Mouse (Mus musculus) cerebellum, postnatal 14 days (tissue): ENCODE measurements at regions not wholly inside any gene's neighbourhood (a gene's known extent, or its start where the extent isn't known, plus 50 kb on each side); places are given as distances from the start of the nearest gene placed in this dataset.

Experiments
- DNase-seq, 2 experiments: peaks; one replicate each; pipeline ENCODE4 v3.0.0; 2021; ENCODE audit warnings: mixed read lengths in 2 of 2

DNA sequence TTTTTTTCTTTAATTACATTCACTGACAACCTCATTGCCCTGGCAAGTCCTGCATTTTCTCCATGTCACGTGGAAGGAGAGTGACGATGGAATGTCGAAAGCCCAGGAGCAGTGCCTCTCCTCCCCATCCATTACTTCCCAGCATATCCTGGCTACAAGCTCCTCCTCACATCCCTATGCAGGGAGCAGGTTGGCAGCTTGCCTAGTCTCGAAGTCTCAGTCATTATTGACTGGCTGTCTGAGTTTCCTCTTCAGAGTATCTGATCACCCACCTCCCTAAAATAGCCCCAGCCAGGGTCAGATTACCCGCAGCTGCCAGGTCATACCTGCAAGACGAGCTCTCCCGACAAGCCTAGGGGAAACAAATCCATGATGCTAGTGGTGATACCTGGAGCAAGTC lies 83.7 kb upstream of the Galnt15 start:
- peak in 1 of 2 experiments; percentile 38 for DNase-seq

DNA sequence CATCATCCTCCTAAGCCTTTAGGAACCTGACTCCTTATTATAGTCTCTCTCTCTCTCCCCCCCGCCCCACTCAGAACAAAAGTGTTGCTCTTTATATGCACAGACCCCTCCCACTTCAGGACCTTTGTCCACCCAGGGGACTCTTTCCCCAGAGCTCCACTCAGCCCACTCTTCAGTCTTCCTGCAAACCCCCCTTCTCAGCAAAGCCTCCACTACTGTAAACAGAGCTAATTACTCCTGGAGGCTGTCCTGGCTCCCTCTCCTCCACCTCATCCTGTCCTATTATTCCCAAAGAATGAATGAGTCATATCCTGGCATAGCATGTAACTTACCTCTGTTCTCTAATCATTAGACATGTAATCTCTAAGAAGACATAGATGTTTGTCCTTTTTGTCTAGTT lies 82.8 kb upstream of the Galnt15 start:
- no peak for DNase-seq

DNA sequence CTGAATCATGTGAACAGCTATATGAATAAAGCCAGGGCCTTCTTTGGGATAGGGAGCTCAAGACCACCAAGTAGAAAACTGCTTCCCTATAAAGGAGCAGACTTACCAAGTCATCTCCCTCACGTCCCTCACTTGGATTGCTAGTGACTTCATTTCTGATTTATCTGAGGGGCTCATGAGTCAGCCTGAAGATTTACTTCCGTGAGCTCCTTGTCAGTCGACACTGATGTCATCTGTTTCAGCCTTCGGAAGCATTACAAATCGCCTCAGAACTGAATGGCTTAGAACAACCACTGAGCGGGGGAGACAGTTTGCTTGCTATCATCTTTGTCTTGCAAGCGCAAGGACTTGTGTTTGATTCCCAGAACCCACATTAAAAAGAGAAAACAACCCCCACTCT lies 81.5 kb upstream of the Galnt15 start:
- DNase-seq, result no peak

DNA sequence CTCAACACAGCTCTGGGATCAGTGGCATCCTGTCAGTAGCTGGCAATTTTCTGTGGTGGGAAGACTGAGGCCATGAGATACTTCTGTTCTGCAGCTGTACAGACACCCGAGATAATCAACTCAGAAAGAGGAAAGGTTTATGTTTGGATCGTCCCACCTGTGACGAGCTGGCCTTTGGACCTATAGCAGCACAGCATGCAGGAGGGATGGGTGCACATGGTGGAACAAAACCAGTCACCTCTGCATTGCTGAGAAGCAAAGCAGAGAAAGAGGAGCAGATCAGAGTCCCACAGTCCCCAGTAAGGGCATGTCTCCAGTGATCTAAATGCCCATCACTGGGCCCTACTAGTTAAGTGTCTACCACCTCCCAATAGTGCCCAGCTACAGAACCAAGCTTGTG lies 76.9 kb upstream of the Galnt15 start:
- no peak for DNase-seq

DNA sequence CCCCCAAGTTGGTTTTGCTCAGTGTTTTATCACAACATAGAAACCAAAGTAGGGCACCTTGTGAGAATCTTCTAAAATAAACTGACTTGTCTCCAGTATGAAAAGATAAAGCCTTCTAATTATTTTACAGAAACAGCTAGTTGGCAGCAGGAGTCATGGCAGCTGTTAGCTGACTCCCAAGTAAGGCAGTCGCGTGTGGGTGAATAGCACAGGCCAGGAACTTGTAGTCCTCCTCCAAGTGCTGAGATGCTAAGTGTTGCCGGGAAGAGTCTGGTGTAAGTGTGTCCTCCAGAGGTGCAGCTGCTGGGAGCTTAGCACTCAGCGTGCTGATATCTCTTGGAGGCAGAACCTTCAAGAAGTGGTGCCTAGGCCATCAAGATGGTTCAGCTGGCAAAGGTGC lies 75.0 kb upstream of the Galnt15 start:
- DNase-seq, result no peak

DNA sequence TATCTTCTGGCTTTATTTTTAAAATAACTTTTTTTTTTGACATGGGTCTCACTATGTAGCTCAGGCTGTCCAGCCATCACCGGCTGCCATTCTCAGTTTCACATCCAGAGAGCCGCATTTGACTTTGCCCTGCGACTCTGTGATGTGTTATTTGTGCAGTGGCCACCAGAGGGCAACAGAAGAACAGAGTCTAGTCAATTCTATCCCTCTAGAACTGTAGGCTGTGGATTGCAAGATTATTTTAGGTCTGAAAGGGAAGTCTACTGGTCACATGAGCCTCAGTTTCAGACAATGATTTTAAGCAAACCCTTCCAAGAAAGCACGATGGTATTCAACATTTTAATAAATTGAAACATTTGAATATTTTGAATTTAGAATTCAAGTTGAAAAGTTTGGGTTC lies 73.8 kb upstream of the Galnt15 start:
- peak; percentile 94 to 97 for DNase-seq

DNA sequence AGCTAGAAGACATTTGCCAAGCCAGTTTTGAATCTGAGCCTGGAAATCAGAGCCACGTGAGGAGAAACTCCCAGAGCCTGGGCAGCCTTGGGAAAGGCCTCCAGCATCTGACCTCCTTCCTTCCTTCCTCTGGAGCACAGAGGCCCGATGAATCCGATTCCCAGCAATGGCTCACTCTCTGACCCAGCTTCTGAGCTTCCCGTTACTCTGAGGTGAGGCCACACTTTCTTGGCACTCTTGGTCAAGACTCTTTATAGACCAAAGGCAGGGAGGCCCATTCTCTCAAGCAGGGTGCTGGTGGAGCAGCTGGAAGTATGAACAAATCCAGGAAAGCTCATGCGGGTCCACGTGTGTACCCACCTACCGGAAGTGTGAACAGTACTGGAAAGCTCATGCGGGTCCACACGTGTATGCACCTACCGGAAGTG lies 71.6 kb upstream of the Galnt15 start:
- DNase-seq, result no peak

DNA sequence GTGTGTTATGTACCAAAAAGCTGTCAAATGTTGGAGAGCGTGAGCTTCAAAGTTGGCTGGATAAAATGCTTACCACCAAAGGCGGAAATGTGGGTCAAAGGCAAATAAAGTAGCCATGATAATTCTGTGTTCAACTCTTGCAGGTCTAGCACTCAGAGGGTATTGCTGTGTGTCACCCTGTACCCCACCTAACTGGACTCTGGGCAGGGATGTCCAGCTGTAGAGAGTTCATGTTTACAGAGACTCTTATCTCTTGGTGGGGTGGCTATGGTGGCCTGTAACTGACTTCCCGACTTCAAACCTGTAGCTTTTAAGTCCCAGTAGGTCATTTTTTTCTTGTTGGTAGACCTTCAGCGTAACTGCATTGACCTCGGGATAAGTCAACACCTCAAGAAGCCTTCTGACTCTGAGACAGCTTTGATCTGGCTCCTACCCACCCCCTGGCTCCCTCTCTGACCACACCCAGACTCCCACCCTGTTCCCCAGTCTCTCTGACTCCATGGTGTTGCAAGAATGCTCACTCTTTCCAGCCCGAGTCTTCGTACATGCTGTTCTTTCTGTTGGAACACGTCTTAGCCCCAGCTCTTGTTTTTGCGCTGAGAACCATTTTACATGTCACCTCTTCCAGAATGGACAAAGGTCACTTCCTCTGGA lies 68.5 kb upstream of the Galnt15 start:
- no peak for DNase-seq

DNA sequence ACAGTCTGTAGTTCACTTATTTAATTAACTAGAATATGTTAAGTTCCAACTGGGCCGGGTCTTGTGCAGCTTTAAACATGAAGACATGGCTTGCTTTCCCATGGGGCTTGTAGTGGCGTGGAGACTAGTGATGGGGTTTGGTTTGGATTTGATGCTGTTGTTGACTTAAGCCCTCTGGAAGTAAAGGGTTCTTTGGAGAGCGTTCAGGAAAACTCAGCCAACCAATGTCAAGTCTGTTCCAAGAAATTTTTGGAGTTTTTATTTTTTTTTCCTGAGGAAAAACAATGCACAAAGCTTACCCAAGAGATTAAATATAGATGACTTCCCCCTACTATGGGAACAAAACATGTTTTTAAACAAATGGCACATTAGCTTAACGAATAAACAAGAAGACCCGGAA lies 67.3 kb upstream of the Galnt15 start:
- DNase-seq, result no peak

DNA sequence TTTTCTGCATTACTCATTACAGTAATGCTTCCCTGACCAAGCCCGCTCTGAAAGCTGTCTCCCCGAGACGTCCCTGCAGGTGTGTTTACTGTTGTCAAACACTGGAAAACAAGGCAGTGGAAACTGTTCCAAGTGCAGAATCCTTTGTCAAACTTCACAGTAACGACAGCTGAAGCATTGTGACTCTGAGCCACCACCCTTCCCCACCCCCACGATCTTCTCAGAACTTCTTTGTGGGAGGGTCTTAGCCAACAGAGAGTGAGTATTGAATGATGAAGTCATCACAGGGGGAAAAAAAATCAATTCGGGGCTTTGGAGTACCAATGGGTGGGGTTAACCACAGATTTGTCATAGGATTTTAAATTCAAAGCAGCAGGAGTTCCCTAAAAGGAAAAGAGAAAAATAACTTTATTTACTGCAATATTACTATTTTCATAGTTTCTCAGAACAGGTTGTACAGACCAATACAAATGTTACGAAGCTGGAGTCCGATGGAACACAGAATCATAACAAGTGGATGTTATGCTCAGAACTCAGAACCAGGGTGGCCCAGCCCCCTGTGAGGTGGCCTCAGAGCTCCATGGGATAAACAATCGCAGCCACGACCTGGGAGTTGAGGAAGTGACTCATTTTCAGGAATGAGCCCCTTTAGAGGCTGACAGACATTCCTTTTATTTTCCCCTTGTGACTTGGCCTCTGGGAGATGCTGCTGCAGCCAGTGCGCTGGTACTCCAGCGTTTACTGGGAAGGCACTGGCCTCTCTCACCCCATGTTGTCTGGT lies 65.5 kb upstream of the Galnt15 start:
- no peak for DNase-seq

DNA sequence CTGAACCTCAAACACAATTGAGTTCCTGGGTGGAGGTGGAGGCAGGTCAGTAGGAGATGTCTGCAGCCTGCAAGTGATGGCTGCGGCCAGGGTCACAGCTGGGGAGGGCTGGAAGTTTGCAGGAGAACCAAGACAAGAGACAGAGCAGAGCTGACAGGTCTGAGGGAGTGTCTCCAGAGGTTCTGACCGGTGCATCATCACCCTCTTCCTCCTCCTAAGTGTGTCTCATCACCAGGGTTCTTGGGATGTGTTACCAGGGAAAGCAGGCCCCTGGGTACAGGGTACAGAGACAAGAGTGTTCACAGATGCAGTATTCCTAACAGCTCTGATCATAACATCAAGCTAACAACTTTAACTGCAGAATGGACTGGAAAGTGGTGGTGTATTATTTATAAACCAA lies 64.7 kb upstream of the Galnt15 start:
- DNase-seq, result no peak

DNA sequence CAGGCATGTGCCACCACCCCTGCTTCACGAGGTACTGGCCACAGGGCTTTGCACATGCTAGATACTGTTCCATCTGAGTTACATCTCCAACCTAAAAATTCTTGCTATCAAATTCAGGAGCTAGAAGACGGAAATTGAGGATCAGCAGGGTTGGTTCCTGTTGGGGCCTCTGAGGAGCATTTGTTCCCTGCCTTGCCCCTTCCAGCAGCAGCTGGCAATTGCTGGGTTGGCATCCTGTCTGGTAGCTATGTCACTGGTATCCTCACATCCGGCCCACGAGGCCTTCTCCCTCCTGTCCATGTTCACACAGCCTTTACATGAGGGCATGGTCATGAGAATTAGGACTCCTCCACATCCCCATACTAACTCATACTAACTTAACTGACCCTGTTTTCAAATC lies 64.0 kb upstream of the Galnt15 start:
- DNase-seq, result no peak

DNA sequence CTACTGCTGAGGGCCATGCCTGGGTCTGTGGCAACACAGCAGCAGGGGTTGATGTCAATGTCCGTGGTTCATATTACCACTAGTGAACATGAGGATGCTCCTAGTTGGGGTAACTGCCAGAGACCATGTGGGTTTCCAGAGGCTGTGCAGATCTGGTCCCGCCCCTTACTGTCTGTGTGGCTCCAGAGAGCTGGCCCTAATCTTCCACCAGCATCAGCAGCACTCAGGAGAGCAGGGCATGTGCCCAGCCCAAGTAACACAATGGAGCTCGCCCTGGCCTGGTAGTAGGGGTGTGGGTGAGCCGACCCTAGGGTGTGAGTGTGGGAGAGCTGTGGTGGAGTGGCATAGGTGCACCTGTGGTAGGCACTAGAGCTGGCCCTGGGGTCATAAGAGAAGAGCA lies 59.3 kb upstream of the Galnt15 start:
- no peak for DNase-seq

DNA sequence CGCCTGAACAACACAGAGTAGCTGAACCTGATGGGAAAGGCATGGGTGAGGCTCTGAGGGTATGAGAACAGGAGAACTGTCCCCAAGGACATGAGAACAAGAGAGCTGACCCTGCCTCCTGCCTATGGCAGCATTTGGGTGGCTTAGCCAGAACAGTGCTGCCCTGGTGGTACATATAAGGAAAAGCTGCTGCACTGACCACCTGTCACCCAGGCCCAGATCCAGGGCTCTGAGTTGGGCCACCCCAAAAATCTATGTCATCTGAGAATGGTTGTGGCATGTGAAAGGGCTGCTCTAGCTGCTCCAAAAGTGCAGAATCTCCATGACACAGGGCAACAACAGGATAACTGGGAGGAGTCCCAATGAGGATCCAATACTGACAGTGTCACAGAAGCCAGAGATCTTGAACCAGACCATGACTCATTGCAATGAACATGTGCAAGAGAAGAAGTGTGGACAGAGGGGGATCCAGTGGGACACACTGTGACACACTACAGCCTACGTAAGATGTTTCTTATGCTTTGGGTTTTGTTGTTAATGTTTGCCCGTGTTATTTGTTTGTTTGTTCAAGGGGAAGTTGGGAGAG lies 58.5 kb upstream of the Galnt15 start:
- no peak for DNase-seq

DNA sequence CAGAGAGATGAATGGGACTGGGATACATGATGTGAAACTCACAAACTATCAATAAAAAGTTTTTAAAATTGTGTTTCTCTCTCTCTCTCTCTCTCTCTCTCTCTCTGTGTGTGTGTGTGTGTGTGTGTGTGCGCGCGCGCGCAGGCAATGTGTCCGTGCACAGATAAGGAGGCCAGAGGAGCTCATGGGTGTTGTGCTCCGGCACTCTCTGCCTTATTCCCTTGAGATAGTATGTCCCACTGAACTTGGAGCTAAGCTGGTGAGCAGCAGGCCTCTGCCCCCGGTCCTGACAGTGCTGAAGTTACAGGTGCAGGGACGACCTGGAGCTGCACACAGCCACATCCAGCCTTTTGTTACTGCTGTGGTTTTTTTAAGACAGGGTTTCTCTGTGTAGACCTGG lies 57.9 kb upstream of the Galnt15 start:
- no peak for DNase-seq

DNA sequence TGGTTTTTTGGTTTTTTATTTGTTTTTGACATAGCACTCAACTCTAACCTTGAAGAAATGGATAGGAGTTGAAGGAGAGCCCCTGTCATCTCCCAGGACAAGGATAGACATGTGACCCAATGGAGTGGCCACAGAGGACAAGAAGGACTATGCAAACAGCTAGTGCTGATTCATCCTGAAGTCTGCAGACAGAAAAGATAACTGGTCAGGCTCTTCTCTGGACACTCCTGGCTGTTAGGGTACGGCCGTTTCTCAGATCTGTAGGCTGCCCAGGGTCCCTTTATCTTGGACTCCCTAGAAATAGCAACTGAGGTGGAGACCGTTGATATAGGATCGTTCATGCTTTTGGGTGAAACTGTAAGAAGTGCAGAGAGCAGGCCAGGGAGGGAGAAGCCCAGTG lies 55.1 kb upstream of the Galnt15 start:
- DNase-seq, result no peak

DNA sequence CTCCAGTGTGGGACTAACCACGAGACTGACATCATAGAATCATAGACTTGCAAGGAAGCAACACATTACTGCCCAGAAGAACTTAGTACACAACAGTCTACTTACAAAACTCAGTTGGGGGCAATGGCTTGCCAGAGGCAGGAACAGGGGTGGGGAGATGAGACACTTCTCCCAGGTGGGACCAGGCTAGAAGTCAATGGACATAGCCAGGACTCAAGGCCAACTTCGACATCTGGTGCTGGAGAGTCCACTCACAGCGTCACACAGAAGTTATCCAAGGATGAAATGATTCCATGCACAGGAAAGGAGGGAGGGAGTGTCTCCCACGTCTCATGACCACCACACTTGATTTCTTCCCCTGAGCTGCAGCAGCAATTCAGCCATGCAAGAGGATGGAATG lies 50.6 kb upstream of the Galnt15 start:
- DNase-seq, result no peak

DNA sequence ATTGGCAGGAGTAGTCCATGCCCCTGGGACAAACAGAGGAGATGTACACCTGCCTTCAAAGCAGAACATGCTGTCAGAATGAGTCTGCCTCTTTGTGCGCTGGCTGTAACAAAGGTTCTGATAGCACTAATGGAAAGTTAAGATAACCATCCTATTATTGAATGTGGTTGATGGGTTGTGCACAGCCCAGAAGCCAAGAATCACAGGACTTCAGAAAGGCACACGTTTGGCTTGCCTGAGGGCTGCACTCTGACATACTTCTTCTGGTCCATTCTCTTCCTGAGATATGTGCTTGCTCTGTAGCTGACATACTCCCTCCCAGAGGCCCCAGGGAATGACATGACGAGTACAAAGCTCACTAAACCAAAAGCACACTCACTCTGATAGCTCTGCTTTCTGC lies 50.1 kb upstream of the Galnt15 start:
- DNase-seq, result no peak
